Mouse (Mus musculus): Measurements from ENCODE around the gene Foxp1. TPM values are rescaled to one million over a fixed set of nuclear protein-coding genes. Genes with fewer than 3 reads are reported as not detected.

Foxp1 gene
- polyA plus RNA-seq, 1 experiment from 2014 or later = 45.3 TPM

DNA sequence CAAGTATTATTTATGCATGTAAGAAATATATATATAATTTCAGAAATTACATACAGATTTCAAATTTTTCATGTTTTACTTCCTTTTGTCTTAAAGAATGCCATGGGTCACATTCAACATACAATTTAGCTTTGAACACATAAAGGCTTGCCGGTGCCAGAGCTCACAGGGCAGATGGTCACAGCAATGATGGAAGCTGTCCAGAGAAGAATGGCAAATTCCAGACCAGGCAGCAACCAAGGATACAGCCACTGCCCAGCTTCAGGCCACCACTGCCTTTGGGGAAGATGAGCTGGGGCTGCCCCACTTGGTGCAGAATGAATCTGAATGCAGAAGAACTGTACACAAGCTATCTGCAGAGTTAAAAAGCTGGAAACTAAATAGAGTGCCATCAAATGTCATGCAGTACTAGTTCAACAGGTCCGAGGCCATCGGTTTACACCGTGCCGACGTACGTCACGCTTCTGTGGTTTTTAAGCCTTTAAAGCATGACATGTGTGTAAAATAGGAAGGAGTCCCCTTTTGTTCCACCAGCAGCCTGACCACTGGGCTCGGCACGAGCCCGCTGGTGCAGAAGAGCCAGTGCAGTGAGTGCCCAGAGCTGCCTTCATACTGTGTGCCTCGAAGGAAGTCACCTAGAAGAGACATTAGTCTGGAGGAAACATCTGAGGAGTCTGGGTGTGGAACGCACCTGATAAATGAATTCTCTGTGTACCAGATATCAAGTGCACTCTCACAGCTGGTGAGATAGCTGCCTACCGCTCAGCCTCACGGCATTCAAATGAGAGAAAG is 239.5 kb downstream of the Foxp1 start:
- WGBS = 81% methylated on average over 15 of the region's 15 CpGs
- Histone ChIP-seq H3K9me3 (ENCODE audit: control insufficient read depth) (no peaks in the 10 kb centered on the region), H3K9ac (ENCODE audit: low read depth, low read length) (no peak overlapping the region), H3K36me3 (ENCODE audit: control insufficient read depth, insufficient read depth) (no peaks in the 10 kb centered on the region), H3K27ac (ENCODE audit: low read depth, low read length) (no peak overlapping the region), H3K4me2 (replicated peaks; ENCODE audit: low read depth) (no peak overlapping the region), H3K4me1 (replicated peaks; ENCODE audit: control insufficient read depth, insufficient read depth, low read length) (no peaks in the 10 kb centered on the region), H3K27me3 (replicated peaks; ENCODE audit: control insufficient read depth, insufficient read depth, low read length) (no peaks in the 10 kb centered on the region), H3K4me3 (ENCODE audit: low read depth, low read length) (no peak overlapping the region)
- no peak for TF ChIP-seq CTCF (IDR thresholded peaks at IDR 0.05; ENCODE audit: low read depth)
- ATAC-seq = no peak

GRCm38 (mm10) chr6:99281433-99281832 is 241.1 kb downstream of the Foxp1 start:
- no peaks in the 10 kb centered on the region for H3K27me3 ChIP-seq (replicated peaks; ENCODE audit: control insufficient read depth, insufficient read depth, low read length)
- 89% methylated on average over 9 of the region's 9 CpGs for WGBS
- no peak overlapping the region for H3K27ac ChIP-seq (ENCODE audit: low read depth, low read length)
- no peak overlapping the region for H3K9ac ChIP-seq (ENCODE audit: low read depth, low read length)
- H3K4me1 ChIP-seq (replicated peaks; ENCODE audit: control insufficient read depth, insufficient read depth, low read length) = 0 out of 2 replicates have a peak, but pooled peaks cover 4% of the 10 kb centered on the region
- TF ChIP-seq CTCF (IDR thresholded peaks at IDR 0.05; ENCODE audit: low read depth) = no peak
- H3K9me3 ChIP-seq (ENCODE audit: control insufficient read depth) = no peaks in the 10 kb centered on the region
- no peak overlapping the region for H3K4me3 ChIP-seq (ENCODE audit: low read depth, low read length)
- ATAC-seq = no peak
- H3K4me2 ChIP-seq (replicated peaks; ENCODE audit: low read depth) = no peak overlapping the region
- no peaks in the 10 kb centered on the region for H3K36me3 ChIP-seq (ENCODE audit: control insufficient read depth, insufficient read depth)

GRCm38 (mm10) chr6:99280619-99281018 is 241.9 kb downstream of the Foxp1 start:
- no peak for ATAC-seq
- Histone ChIP-seq H3K9ac (ENCODE audit: low read depth, low read length) (no peak overlapping the region), H3K9me3 (ENCODE audit: control insufficient read depth) (no peaks in the 10 kb centered on the region), H3K4me1 (replicated peaks; ENCODE audit: control insufficient read depth, insufficient read depth, low read length) (0 out of 2 replicates have a peak, but pooled peaks cover 4% of the 10 kb centered on the region), H3K27ac (ENCODE audit: low read depth, low read length) (no peak overlapping the region), H3K4me3 (ENCODE audit: low read depth, low read length) (no peak overlapping the region), H3K4me2 (replicated peaks; ENCODE audit: low read depth) (no peak overlapping the region), H3K27me3 (replicated peaks; ENCODE audit: control insufficient read depth, insufficient read depth, low read length) (no peaks in the 10 kb centered on the region), H3K36me3 (ENCODE audit: control insufficient read depth, insufficient read depth) (no peaks in the 10 kb centered on the region)
- no peak for TF ChIP-seq CTCF (IDR thresholded peaks at IDR 0.05; ENCODE audit: low read depth)
- WGBS = 72% methylated on average over 5 of the region's 5 CpGs

DNA sequence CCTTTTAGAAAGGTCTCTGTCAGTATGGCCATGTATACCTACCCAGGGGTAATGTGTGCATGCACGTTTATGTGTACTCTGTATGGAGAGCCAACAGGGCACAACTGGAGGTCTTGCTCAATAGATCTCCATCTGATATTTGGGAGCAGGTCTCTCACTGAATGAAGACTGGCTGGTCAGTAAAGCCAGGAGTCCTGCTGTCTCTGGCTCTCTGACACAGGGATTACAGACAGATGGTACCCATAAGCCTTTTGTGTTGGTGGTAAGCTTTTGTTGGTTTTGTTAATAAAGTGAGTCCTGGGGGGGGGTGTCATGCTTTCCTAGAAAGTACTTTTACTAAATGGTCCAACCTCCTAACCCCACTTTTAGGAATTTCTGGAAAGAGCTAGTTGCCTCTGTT is 245.3 kb downstream of the Foxp1 start:
- peaks cover 11% of the 10 kb centered on the region for H3K4me1 ChIP-seq (replicated peaks; ENCODE audit: control insufficient read depth, insufficient read depth, low read length)
- TF ChIP-seq CTCF (IDR thresholded peaks at IDR 0.05; ENCODE audit: low read depth) = no peak
- no peak overlapping the region for H3K27ac ChIP-seq (ENCODE audit: low read depth, low read length)
- 64% methylated on average over 1 of the region's 1 CpGs for WGBS
- no peak overlapping the region for H3K4me3 ChIP-seq (ENCODE audit: low read depth, low read length)
- no peaks in the 10 kb centered on the region for H3K9me3 ChIP-seq (ENCODE audit: control insufficient read depth)
- no peak overlapping the region for H3K4me2 ChIP-seq (replicated peaks; ENCODE audit: low read depth)
- H3K27me3 ChIP-seq (replicated peaks; ENCODE audit: control insufficient read depth, insufficient read depth, low read length) = no peaks in the 10 kb centered on the region
- ATAC-seq = no peak
- no peaks in the 10 kb centered on the region for H3K36me3 ChIP-seq (ENCODE audit: control insufficient read depth, insufficient read depth)
- H3K9ac ChIP-seq (ENCODE audit: low read depth, low read length) = no peak overlapping the region

DNA sequence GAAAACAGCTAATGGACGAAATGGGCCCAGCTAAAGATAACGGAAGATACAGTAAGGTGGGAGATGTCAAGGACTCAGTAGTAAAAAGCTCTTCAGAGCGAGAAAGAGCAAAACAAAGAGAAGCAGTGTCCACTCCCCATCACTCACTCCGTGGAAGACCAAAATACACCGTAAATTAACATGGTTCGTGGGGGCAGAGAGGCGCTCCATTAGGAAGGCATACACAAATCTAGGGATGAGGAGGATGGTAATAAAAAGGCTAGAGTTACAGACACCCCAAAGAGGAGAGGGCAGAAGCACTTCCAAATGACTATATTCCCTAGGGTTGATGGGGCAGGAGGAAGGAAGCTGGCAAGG is 246.2 kb downstream of the Foxp1 start:
- H3K9ac ChIP-seq (ENCODE audit: low read depth, low read length) = no peak overlapping the region
- no peak for ATAC-seq
- H3K27me3 ChIP-seq (replicated peaks; ENCODE audit: control insufficient read depth, insufficient read depth, low read length) = no peaks in the 10 kb centered on the region
- WGBS = 38% methylated on average over 7 of the region's 7 CpGs
- H3K27ac ChIP-seq (ENCODE audit: low read depth, low read length) = peak overlapping the region; percentile 9; the same call in 1 of the 2 replicates
- peaks cover 11% of the 10 kb centered on the region for H3K4me1 ChIP-seq (replicated peaks; ENCODE audit: control insufficient read depth, insufficient read depth, low read length)
- no peak overlapping the region for H3K4me3 ChIP-seq (ENCODE audit: low read depth, low read length)
- no peaks in the 10 kb centered on the region for H3K36me3 ChIP-seq (ENCODE audit: control insufficient read depth, insufficient read depth)
- no peak for TF ChIP-seq CTCF (IDR thresholded peaks at IDR 0.05; ENCODE audit: low read depth)
- no peak overlapping the region; the same call in 1 of the 2 replicates for H3K4me2 ChIP-seq (replicated peaks; ENCODE audit: low read depth)
- H3K9me3 ChIP-seq (ENCODE audit: control insufficient read depth) = no peaks in the 10 kb centered on the region

- TF ChIP-seq CTCF (IDR thresholded peaks at IDR 0.05; ENCODE audit: low read depth) = no peak
- H3K27me3 ChIP-seq (replicated peaks; ENCODE audit: control insufficient read depth, insufficient read depth, low read length) = no peaks in the 10 kb centered on the region
- WGBS = 21% methylated on average over 21 of the region's 21 CpGs
- peaks cover 15% of the 10 kb centered on the region for H3K4me1 ChIP-seq (replicated peaks; ENCODE audit: control insufficient read depth, insufficient read depth, low read length)
- H3K4me2 ChIP-seq (replicated peaks; ENCODE audit: low read depth) = peak overlapping the region; percentile 63
- H3K9ac ChIP-seq (ENCODE audit: low read depth, low read length) = no peak overlapping the region
- 0 out of 2 replicates have a peak, but pooled peaks have one; percentile 48 for ATAC-seq
- peak overlapping the region; percentile 28 for H3K4me3 ChIP-seq (ENCODE audit: low read depth, low read length)
- no peaks in the 10 kb centered on the region for H3K9me3 ChIP-seq (ENCODE audit: control insufficient read depth)
- H3K27ac ChIP-seq (ENCODE audit: low read depth, low read length) = peak overlapping the region; percentile 9; the same call in 1 of the 2 replicates
- H3K36me3 ChIP-seq (ENCODE audit: control insufficient read depth, insufficient read depth) = no peaks in the 10 kb centered on the region
Measured at GRCm38 (mm10) chr6:99275381-99276296, 246.9 kb downstream of the Foxp1 start.

Data from intestine, postnatal 0 days (tissue).